Mouse (Mus musculus): Measurements from ENCODE around the gene Col23a1.

DNA sequence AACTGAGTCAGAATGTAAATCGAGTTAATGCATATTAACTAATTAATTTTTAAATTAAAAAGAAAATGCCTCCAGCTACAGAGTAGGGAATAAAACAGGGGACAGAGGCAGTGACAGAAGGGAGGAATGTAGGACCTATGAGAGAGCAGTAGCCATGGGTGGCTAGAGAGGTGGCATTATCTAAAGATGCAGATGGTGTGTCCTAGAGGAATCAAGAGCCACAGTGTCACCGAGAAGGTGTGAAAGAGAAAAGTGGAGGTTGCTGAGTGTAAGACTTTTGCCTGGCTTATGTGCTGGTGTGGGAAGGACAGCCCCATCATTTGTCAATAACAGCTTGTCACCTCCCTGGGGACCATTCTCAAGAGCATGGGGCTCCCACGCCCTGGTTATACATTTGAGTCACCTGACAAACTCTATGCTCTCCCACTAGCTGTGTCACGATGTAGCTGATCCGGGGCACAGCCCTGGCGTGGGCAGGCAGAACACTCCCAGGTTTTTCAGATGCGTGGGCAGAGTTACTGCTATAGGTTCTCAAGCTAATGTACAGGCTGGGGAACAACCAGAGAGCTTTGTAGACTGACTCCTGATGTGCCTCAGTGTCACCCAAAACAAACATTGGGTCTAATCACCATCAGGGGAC, 125.4 kb downstream of the Col23a1 start:
- no peak for TF ChIP-seq CTCF (IDR thresholded peaks at IDR 0.05; ENCODE audit: low read depth, low read length)
- TF ChIP-seq POLR2AphosphoS5 (IDR thresholded peaks at IDR 0.05; ENCODE audit: insufficient replicate concordance, low read depth, low read length), result no peak
- no peak for TF ChIP-seq GATA1 (IDR thresholded peaks at IDR 0.05; ENCODE audit: borderline replicate concordance, low read length)
